Mouse (Mus musculus) CH12.LX (cell line): ENCODE results near the gene Olfr304. TPM values are rescaled to one million over a fixed set of nuclear protein-coding genes. Genes with fewer than 3 reads are reported as not detected.

ENCODE experiments used
- DNase-seq: peaks from one replicate; pipeline ENCODE4 v3.0.0-alpha.2; 2013; ENCODE audit errors: extremely low read depth
- H3K27ac ChIP-seq: 2 replicates; pipeline ENCODE4 v1.5.1; 2012; ENCODE audit warnings: low read depth, mild to moderate bottlenecking, control low read depth, moderate library complexity; ENCODE audit not compliant: insufficient read depth
- H3K27me3 ChIP-seq: replicated peaks from 2 replicates; pipeline ENCODE3; 2012; ENCODE audit warnings: inconsistent platforms
- H3K36me3 ChIP-seq, 2 experiments: replicated peaks in 1 of 2; 2 replicates each; pipeline versions ENCODE3 to v1.6.1; 2012; ENCODE audit warnings: inconsistent platforms in 1 of 2, low read length in 1 of 2, mild to moderate bottlenecking in 1 of 2, mixed read lengths in 1 of 2, moderate library complexity in 1 of 2; ENCODE audit not compliant: control insufficient read depth in 1 of 2, insufficient read depth in 1 of 2
- H3K4me1 ChIP-seq, 2 experiments: 2 replicates each; pipeline ENCODE4 v1.6.1; 2012; ENCODE audit warnings: inconsistent platforms in 1 of 2, moderate library complexity in 1 of 2; ENCODE audit not compliant: insufficient read depth in 2 of 2, control insufficient read depth in 1 of 2
- H3K4me2 ChIP-seq: 2 replicates; pipeline ENCODE4 v1.6.1; 2012; ENCODE audit warnings: low read depth, mild to moderate bottlenecking, control low read depth; ENCODE audit not compliant: poor library complexity, insufficient read depth, severe bottlenecking
- H3K4me3 ChIP-seq, 3 experiments: fragments of 150-350 bp in 1 of 3; sonication (generic) in 1 of 3; replicated peaks in 1 of 3; 2 replicates each; pipeline versions ENCODE3 to v1.5.1; 2011 to 2012; ENCODE audit warnings: low read depth in 2 of 3, low read length in 2 of 3, mild to moderate bottlenecking in 2 of 3, moderate library complexity in 2 of 3, control low read depth in 1 of 3, improper control_type of control experiment in 1 of 3, inconsistent platforms in 1 of 3, mixed read lengths in 1 of 3; ENCODE audit not compliant: poor library complexity in 1 of 3
- H3K79me2 ChIP-seq: replicated peaks from 2 replicates; pipeline ENCODE4 v1.6.1; 2012; ENCODE audit warnings: mild to moderate bottlenecking, moderate library complexity; ENCODE audit not compliant: control insufficient read depth, poor library complexity, insufficient read depth, severe bottlenecking; ENCODE audit errors: extremely low read depth
- H3K9ac ChIP-seq: 2 replicates; pipeline ENCODE4 v1.6.1; 2012; ENCODE audit warnings: low read depth, mild to moderate bottlenecking, control low read depth, moderate library complexity; ENCODE audit not compliant: insufficient read depth
- H3K9me3 ChIP-seq: replicated peaks from 2 replicates; pipeline ENCODE3; 2012; ENCODE audit warnings: low read length, inconsistent platforms, mixed read lengths
- CHD1 ChIP-seq: IDR thresholded peaks from 2 replicates; pipeline ENCODE4 v1.6.1; 2012; ENCODE audit warnings: low read depth, low read length, improper control_type of control experiment, inconsistent platforms
- CHD2 ChIP-seq: IDR thresholded peaks from 2 replicates; pipeline ENCODE4 v1.6.1; 2011; ENCODE audit warnings: low read length, improper control_type of control experiment
- CTCF ChIP-seq, 2 experiments: IDR thresholded peaks in 1 of 2; conservative IDR thresholded peaks in 1 of 2; 2 replicates each; pipeline ENCODE4 v1.5.1; 2011 to 2012; ENCODE audit warnings: low read depth in 2 of 2, low read length in 2 of 2, improper control_type of control experiment in 1 of 2, inconsistent platforms in 1 of 2, mild to moderate bottlenecking in 1 of 2, moderate library complexity in 1 of 2
- E2F4 ChIP-seq: IDR thresholded peaks from 2 replicates; pipeline ENCODE4 v1.6.1; 2011; ENCODE audit warnings: low read depth, low read length, improper control_type of control experiment; ENCODE audit not compliant: insufficient replicate concordance
- ELF1 ChIP-seq: IDR thresholded peaks from 2 replicates; pipeline ENCODE4 v1.6.1; 2014; ENCODE audit warnings: low read depth, mild to moderate bottlenecking, inconsistent platforms, low read length, improper control_type of control experiment
- ETS1 ChIP-seq: conservative IDR thresholded peaks from 2 replicates; pipeline ENCODE4 v1.6.1; 2012; ENCODE audit warnings: low read depth, mild to moderate bottlenecking, inconsistent platforms, low read length, improper control_type of control experiment, moderate library complexity
- HCFC1 ChIP-seq: IDR thresholded peaks from 2 replicates; pipeline ENCODE4 v1.6.1; 2012; ENCODE audit warnings: low read depth, mild to moderate bottlenecking, inconsistent platforms, low read length, improper control_type of control experiment
- JUN ChIP-seq: IDR thresholded peaks from 2 replicates; pipeline ENCODE4 v1.6.1; 2011; ENCODE audit warnings: low read depth, mild to moderate bottlenecking, low read length, improper control_type of control experiment, moderate library complexity; ENCODE audit not compliant: insufficient read depth
- JUND ChIP-seq: conservative IDR thresholded peaks from 2 replicates; pipeline ENCODE4 v1.6.1; 2011; ENCODE audit warnings: low read depth, low read length, improper control_type of control experiment
- KAT2A ChIP-seq: IDR thresholded peaks from 2 replicates; pipeline ENCODE4 v1.6.1; 2012; ENCODE audit warnings: low read length, improper control_type of control experiment, inconsistent platforms; ENCODE audit not compliant: insufficient replicate concordance
- NELFE ChIP-seq: IDR thresholded peaks from 2 replicates; pipeline ENCODE4 v1.6.1; 2011; ENCODE audit warnings: low read depth, low read length, improper control_type of control experiment
- NRF1 ChIP-seq: IDR thresholded peaks from 2 replicates; pipeline ENCODE4 v1.6.1; 2014; ENCODE audit warnings: low read depth, mild to moderate bottlenecking, inconsistent platforms, low read length, improper control_type of control experiment, moderate library complexity
- PAX5 ChIP-seq: IDR thresholded peaks from 2 replicates; pipeline ENCODE4 v1.6.1; 2012; ENCODE audit warnings: low read length, inconsistent platforms, mixed read lengths
- POLR2A ChIP-seq: IDR thresholded peaks from 2 replicates; pipeline ENCODE4 v1.6.1; 2011; ENCODE audit warnings: low read depth, mild to moderate bottlenecking, improper control_type of control experiment, low read length
- POLR2AphosphoS2 ChIP-seq: IDR thresholded peaks from 2 replicates; pipeline ENCODE4 v1.6.1; 2011; ENCODE audit warnings: low read depth, low read length, improper control_type of control experiment
- RAD21 ChIP-seq: IDR thresholded peaks from 2 replicates; pipeline ENCODE4 v1.6.1; 2011; ENCODE audit warnings: low read depth, mild to moderate bottlenecking, low read length, improper control_type of control experiment, moderate library complexity
- RCOR1 ChIP-seq: conservative IDR thresholded peaks from 2 replicates; pipeline ENCODE4 v1.6.1; 2012; ENCODE audit warnings: low read depth, mild to moderate bottlenecking, inconsistent platforms, low read length, improper control_type of control experiment
- TBP ChIP-seq: conservative IDR thresholded peaks from 2 replicates; pipeline ENCODE4 v1.6.1; 2011; ENCODE audit warnings: low read depth, low read length, improper control_type of control experiment
- UBTF ChIP-seq: IDR thresholded peaks from 2 replicates; pipeline ENCODE4 v1.6.1; 2012; ENCODE audit warnings: low read depth, mild to moderate bottlenecking, inconsistent platforms, low read length, improper control_type of control experiment, moderate library complexity
- USF1 ChIP-seq: IDR thresholded peaks from 2 replicates; pipeline ENCODE4 v1.6.1; 2014; ENCODE audit warnings: low read depth, mild to moderate bottlenecking, inconsistent platforms, low read length, improper control_type of control experiment
- USF2 ChIP-seq: conservative IDR thresholded peaks from 2 replicates; pipeline ENCODE4 v1.6.1; 2011; ENCODE audit warnings: low read depth, low read length, improper control_type of control experiment
- ZC3H11A ChIP-seq: IDR thresholded peaks from 2 replicates; pipeline ENCODE4 v1.6.1; 2012; ENCODE audit warnings: low read depth, mild to moderate bottlenecking, inconsistent platforms, low read length, improper control_type of control experiment
- ZKSCAN1 ChIP-seq: IDR thresholded peaks from 2 replicates; pipeline ENCODE4 v1.6.1; 2012; ENCODE audit warnings: low read depth, inconsistent platforms, low read length, improper control_type of control experiment, borderline replicate concordance
- ZMIZ1 ChIP-seq: IDR thresholded peaks from 2 replicates; pipeline ENCODE4 v1.6.1; 2012; ENCODE audit warnings: low read depth, mild to moderate bottlenecking, inconsistent platforms, low read length, improper control_type of control experiment
- dilution Hi-C: fragments of 300-500 bp; cut with MboI; formaldehyde crosslinking; loops from 2 replicates; pipeline ENCODE4 v1.14.3; 2020; ENCODE audit warnings: low sequenced_read_pairs; ENCODE audit not compliant: extremely low pct_unique_long_range_greater_than_20kb, extremely low pct_ligation_motif_present
- in situ Hi-C: fragments of 300-500 bp; cut with MboI; formaldehyde crosslinking; loops from 3 replicates; pipeline ENCODE4 v1.14.3; 2019; ENCODE audit warnings: low sequenced_read_pairs, low pct_ligation_motif_present, low pct_unique_long_range_greater_than_20kb, mixed read lengths
- polyA plus RNA-seq: library from polyadenylated mRNA; unstranded; fragments of >175 nt; gene quantifications from 2 replicates; pipeline ENCODE4 v1.2.1, GENCODE M21; 2012; ENCODE audit warnings: low read depth; ENCODE audit not compliant: insufficient read length
- total RNA-seq, 2 experiments: library from RNA; depleted of rRNA; stranded (reverse); fragments of 300-350 nt in 1 of 2; fragments of >200 nt in 1 of 2; gene quantifications; 2 replicates each; pipeline ENCODE4 v1.2.3; 2012 to 2014

Olfr304 gene
- total and polyA plus RNA-seq, 3 experiments, result not detected

- no peaks in the 10 kb centered on the region for H3K36me3 ChIP-seq
- dilution Hi-C loops, result no loop called here
- TF ChIP-seq USF1, result no peak
- TF ChIP-seq TBP, result no peak
- no peak for TF ChIP-seq NELFE
- no peak for TF ChIP-seq ZC3H11A
- no peak for TF ChIP-seq E2F4
- no peak for TF ChIP-seq ETS1
- no peak for TF ChIP-seq CHD2
- TF ChIP-seq ELF1, result no peak
- no peak for TF ChIP-seq JUN
- no peak for TF ChIP-seq ZMIZ1
- no peak for TF ChIP-seq PAX5
- no peak for TF ChIP-seq POLR2A
- no peak for TF ChIP-seq POLR2AphosphoS2
Observed at GRCm38 (mm10) chr7:86342881-86343565, 43.4 kb downstream of the Olfr304 start.

GRCm38 (mm10) chr7:86337486-86337885 is 49.0 kb downstream of the Olfr304 start, which contains the start of gene Olfr307:
Gene Olfr307, minus strand, starts transcription at chr7:86337586.
- DNase-seq, result no peak
- Histone ChIP-seq H3K4me1 (no peaks in the 10 kb centered on the region), H3K36me3 (no peaks in the 10 kb centered on the region), H3K9ac (no peak within 1 kb of the TSS)
- TF ChIP-seq JUND (no peak), HCFC1 (no peak), ZKSCAN1 (no peak), ETS1 (no peak), CTCF (conservative IDR thresholded peaks at IDR 0.05 in 1 of 2, IDR thresholded peaks at IDR 0.05 in 1 of 2; ENCODE audit: low read depth in 2 of 2, low read length in 2 of 2) (no peak), CHD2 (no peak), RCOR1 (no peak), UBTF (no peak), CHD1 (no peak), KAT2A (no peak), NRF1 (no peak), USF2 (no peak), RAD21 (no peak), POLR2A (no peak), E2F4 (no peak)
- TF ChIP-seq, all 38 proteins: peak for 0
- no peaks in the 10 kb centered on the region for H3K79me2 ChIP-seq
- H3K27me3 ChIP-seq, result no peaks in the 10 kb centered on the region
- H3K27ac ChIP-seq, result no peak within 1 kb of the TSS
- H3K4me3 ChIP-seq, result no peak within 1 kb of the TSS
- peaks cover 17% of the 10 kb centered on the region for H3K9me3 ChIP-seq
- H3K4me2 ChIP-seq, result no peak within 1 kb of the TSS
- in situ Hi-C loops, result no loop called here
- dilution Hi-C loops, result no loop called here

More at GRCm38 (mm10) chr7:86342881-86343565, 43.4 kb downstream of the Olfr304 start:
- Histone ChIP-seq H3K4me2 (no peak overlapping the region), H3K4me1 (no peaks in the 10 kb centered on the region), H3K9ac (no peak overlapping the region), H3K9me3 (peaks cover 11% of the 10 kb centered on the region), H3K4me3 (no peak overlapping the region), H3K27me3 (no peaks in the 10 kb centered on the region), H3K79me2 (no peaks in the 10 kb centered on the region), H3K27ac (no peak overlapping the region)
- DNase-seq, result no peak
- in situ Hi-C loops, result no loop called here
